Mouse (Mus musculus) testis, adult 2 months (tissue): Measurements from ENCODE around the gene Crocc.

Experiments used
- CTCF ChIP-seq: fragments of 200-500 bp; IDR thresholded peaks from 2 replicates; pipeline ENCODE4 v1.5.1; 2012; ENCODE audit warnings: low read depth, mild to moderate bottlenecking, inconsistent platforms, low read length, moderate library complexity; ENCODE audit not compliant: control insufficient read depth, insufficient read depth, insufficient replicate concordance
- POLR2A ChIP-seq: fragments of 200-500 bp; IDR thresholded peaks from 2 replicates; pipeline ENCODE4 v1.6.1; 2012; ENCODE audit warnings: low read depth, mild to moderate bottlenecking, inconsistent platforms, low read length, moderate library complexity; ENCODE audit not compliant: control insufficient read depth

- TF ChIP-seq CTCF (no peak), POLR2A (no peak)
These were observed 88.7 kb downstream of the Crocc start for GRCm38 (mm10) chr4:140971691-140972090.
